Mouse (Mus musculus) liver, adult 2 months (tissue): ENCODE results near the gene Csnk2b. TPM values are rescaled to one million over a fixed set of nuclear protein-coding genes. Genes with fewer than 3 reads are reported as not detected.

ENCODE experiments used
- DNase-seq: peaks from one replicate; pipeline ENCODE4 v3.0.0-alpha.2; 2011; ENCODE audit warnings: low read depth, low spot score; ENCODE audit errors: extremely low read depth
- H3K27ac ChIP-seq: fragments of 200-500 bp; replicated peaks from 2 replicates; pipeline ENCODE4 v1.5.1; 2012; ENCODE audit warnings: low read depth, mild to moderate bottlenecking, control low read depth, inconsistent platforms, low read length; ENCODE audit not compliant: insufficient read depth
- H3K27me3 ChIP-seq: fragments of 200-500 bp; 2 replicates; pipeline ENCODE4 v1.6.1; 2012; ENCODE audit warnings: mild to moderate bottlenecking, moderate library complexity, low read length, inconsistent platforms; ENCODE audit not compliant: control insufficient read depth, insufficient read depth
- H3K36me3 ChIP-seq: fragments of 200-500 bp; 2 replicates; pipeline ENCODE4 v1.6.1; 2012; ENCODE audit warnings: low read length, inconsistent platforms; ENCODE audit not compliant: control insufficient read depth, insufficient read depth
- H3K4me1 ChIP-seq: fragments of 200-500 bp; 2 replicates; pipeline ENCODE4 v1.6.1; 2011; ENCODE audit warnings: low read length; ENCODE audit not compliant: control insufficient read depth, insufficient read depth
- H3K4me3 ChIP-seq: fragments of 200-500 bp; 2 replicates; pipeline ENCODE4 v1.5.1; 2011; ENCODE audit warnings: low read depth, mild to moderate bottlenecking, control low read depth, low read length, moderate library complexity; ENCODE audit not compliant: insufficient read depth
- H3K79me2 ChIP-seq: fragments of 200-500 bp; 2 replicates; pipeline ENCODE4 v1.6.1; 2012; ENCODE audit warnings: inconsistent platforms, mild to moderate bottlenecking, low read length, moderate library complexity; ENCODE audit not compliant: control insufficient read depth, insufficient read depth
- H3K9ac ChIP-seq: fragments of 200-500 bp; 2 replicates; pipeline ENCODE4 v1.6.1; 2012; ENCODE audit warnings: low read depth, mild to moderate bottlenecking, control low read depth, inconsistent platforms, low read length
- CTCF ChIP-seq: fragments of 200-500 bp; IDR thresholded peaks from 2 replicates; pipeline ENCODE4 v1.5.1; 2011; ENCODE audit warnings: low read depth, low read length, control low read depth
- POLR2A ChIP-seq: fragments of 200-500 bp; IDR thresholded peaks from 2 replicates; pipeline ENCODE4 v1.6.1; 2011; ENCODE audit warnings: low read length, control low read depth; ENCODE audit not compliant: insufficient read depth; ENCODE audit errors: extremely low read depth
- WGBS: fragments of 180-500 bp; shearing (Covaris S2); methylation state at CpG from one replicate; pipeline ENCODE4 v1.1.7; 2018; 5-methylcytosine and 5-hydroxymethylcytosine counted together
- polyA plus RNA-seq: library from polyadenylated mRNA; depleted of rRNA; stranded (reverse); fragments of >200 nt; gene quantifications from 2 replicates; pipeline ENCODE4 v1.2.3, GENCODE M21; 2012
- total RNA-seq: library from RNA; depleted of rRNA; stranded (reverse); fragments of >200 nt; gene quantifications from 2 replicates; pipeline ENCODE4 v1.2.3, GENCODE M21; 2014

The Csnk2b gene
- total and polyA plus RNA-seq, 2 experiments = 60.9 to 228 TPM

- Histone ChIP-seq H3K36me3 (no peaks in the 10 kb centered on the region), H3K79me2 (no peaks in the 10 kb centered on the region), H3K27ac (no peak overlapping the region), H3K4me1 (0 out of 2 replicates have a peak, but pooled peaks cover 2% of the 10 kb centered on the region), H3K4me3 (no peak overlapping the region), H3K9ac (no peak overlapping the region), H3K27me3 (no peaks in the 10 kb centered on the region)
- TF ChIP-seq POLR2A (no peak), CTCF (no peak)
- DNase-seq = no peak
- 67% methylated on average over 3 of the region's 3 CpGs for WGBS
Observed at GRCm38 (mm10) chr17:35083929-35084497, 37.8 kb downstream of the Csnk2b start.

- DNase-seq = no peak
- TF ChIP-seq CTCF (no peak), POLR2A (no peak)
- H3K36me3 ChIP-seq = no peaks in the 10 kb centered on the region
- H3K27ac ChIP-seq = no peak overlapping the region
- H3K79me2 ChIP-seq = no peaks in the 10 kb centered on the region
- 93% methylated on average over 16 of the region's 16 CpGs for WGBS
- no peaks in the 10 kb centered on the region for H3K27me3 ChIP-seq
- H3K4me1 ChIP-seq = 0 out of 2 replicates have a peak, but pooled peaks cover 2% of the 10 kb centered on the region
- H3K4me3 ChIP-seq = no peak overlapping the region
- no peak overlapping the region for H3K9ac ChIP-seq
Observed at GRCm38 (mm10) chr17:35082841-35083576, 38.8 kb downstream of the Csnk2b start.

DNA sequence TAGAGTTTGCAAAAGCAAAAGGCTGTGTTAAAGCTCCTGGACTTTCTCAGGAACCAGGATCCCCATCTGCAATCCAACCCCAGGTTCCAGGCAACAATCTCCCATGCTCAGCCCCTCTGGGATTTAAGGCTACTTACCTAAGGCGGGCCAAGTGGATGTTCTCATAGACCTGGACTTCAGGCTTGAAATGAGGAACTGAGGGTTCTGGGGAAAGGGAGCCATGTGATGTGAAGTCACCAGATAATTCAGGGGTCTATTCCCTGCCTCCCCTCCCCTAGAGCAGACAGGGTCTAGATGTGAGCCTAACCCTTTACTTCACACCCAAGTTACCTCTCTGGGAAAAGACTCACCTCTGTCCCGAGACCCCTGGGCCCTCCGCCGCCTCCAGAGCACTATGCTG is 41.1 kb downstream of the Csnk2b start:
- no peaks in the 10 kb centered on the region for H3K27me3 ChIP-seq
- H3K4me1 ChIP-seq = 0 out of 2 replicates have a peak, but pooled peaks cover 2% of the 10 kb centered on the region
- TF ChIP-seq POLR2A (no peak), CTCF (no peak)
- H3K27ac ChIP-seq = no peak overlapping the region
- H3K4me3 ChIP-seq = no peak overlapping the region
- no peaks in the 10 kb centered on the region for H3K79me2 ChIP-seq
- no peak overlapping the region for H3K9ac ChIP-seq
- DNase-seq = no peak
- H3K36me3 ChIP-seq = no peaks in the 10 kb centered on the region
- WGBS = 92% methylated on average over 4 of the region's 4 CpGs

GRCm38 (mm10) chr17:35080248-35080647 is 41.6 kb downstream of the Csnk2b start:
- Histone ChIP-seq H3K79me2 (no peaks in the 10 kb centered on the region), H3K27ac (no peak overlapping the region), H3K4me3 (no peak overlapping the region), H3K27me3 (no peaks in the 10 kb centered on the region), H3K9ac (no peak overlapping the region), H3K4me1 (0 out of 2 replicates have a peak, but pooled peaks cover 2% of the 10 kb centered on the region), H3K36me3 (no peaks in the 10 kb centered on the region)
- DNase-seq = no peak
- WGBS = 63% methylated on average over 6 of the region's 6 CpGs
- TF ChIP-seq POLR2A = no peak
- TF ChIP-seq CTCF = no peak

- Histone ChIP-seq H3K4me3 (no peak overlapping the region), H3K9ac (no peak overlapping the region), H3K4me1 (0 out of 2 replicates have a peak, but pooled peaks cover 2% of the 10 kb centered on the region), H3K27ac (no peak overlapping the region), H3K27me3 (no peaks in the 10 kb centered on the region), H3K79me2 (no peaks in the 10 kb centered on the region), H3K36me3 (no peaks in the 10 kb centered on the region)
- TF ChIP-seq POLR2A = no peak
- peak; percentile 17; the same call in 1 of the 2 replicates for TF ChIP-seq CTCF
- no peak for DNase-seq
- 45% methylated on average over 9 of the region's 9 CpGs for WGBS
Observed at GRCm38 (mm10) chr17:35079778-35080177, 42.1 kb downstream of the Csnk2b start.
